Mouse (Mus musculus) adrenal gland, postnatal 10 days (tissue): Measurements from ENCODE around the gene Rhox3f. TPM values are rescaled to one million over a fixed set of nuclear protein-coding genes. Genes with fewer than 3 reads are reported as not detected.
"Not testable (repeated sequence)": the region's sequence is repeated elsewhere in the genome, so short reads cannot be mapped to it uniquely, and the experiment has no call there.

Experiments
- DNase-seq: peaks from one replicate; pipeline ENCODE4 v3.0.0; 2021; ENCODE audit warnings: mixed read lengths
- long read RNA-seq, 2 experiments: library from polyadenylated mRNA; stranded (forward); transcript quantifications; one replicate each; pipeline ENCODE4 v2.0.0; 2021
- total RNA-seq, 2 experiments: library from RNA; stranded (reverse); gene quantifications; 2 replicates each; pipeline ENCODE4 v1.2.3; 2021

The Rhox3f gene
- total RNA-seq = not detected
- long read RNA-seq, experiment 1 = 0 reads
- long read RNA-seq, experiment 2 = 0 reads

DNA sequence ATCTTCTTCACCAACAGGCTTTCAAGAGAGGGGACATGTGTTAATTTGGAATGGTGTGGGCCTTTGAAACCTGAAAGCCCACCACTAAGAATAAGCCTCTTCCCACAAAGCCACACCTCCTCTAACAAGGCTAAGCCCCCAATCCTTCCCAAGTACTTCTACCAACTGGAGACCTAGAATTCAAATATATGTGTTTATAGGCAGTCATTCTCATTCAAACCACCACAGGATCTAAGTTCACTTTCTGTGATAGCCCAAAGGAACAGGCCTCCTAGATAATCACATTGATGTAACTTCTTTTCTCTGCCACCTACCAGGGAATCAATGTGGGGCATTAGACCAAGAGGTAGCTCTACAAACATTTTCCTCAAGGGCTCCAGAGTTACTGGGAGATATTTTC is at the start of gene Rhox3f:
Gene Rhox3f, plus strand, starts transcription at position 301 of the 400 bp plus-strand sequence.
- DNase-seq = not testable (repeated sequence)

DNA sequence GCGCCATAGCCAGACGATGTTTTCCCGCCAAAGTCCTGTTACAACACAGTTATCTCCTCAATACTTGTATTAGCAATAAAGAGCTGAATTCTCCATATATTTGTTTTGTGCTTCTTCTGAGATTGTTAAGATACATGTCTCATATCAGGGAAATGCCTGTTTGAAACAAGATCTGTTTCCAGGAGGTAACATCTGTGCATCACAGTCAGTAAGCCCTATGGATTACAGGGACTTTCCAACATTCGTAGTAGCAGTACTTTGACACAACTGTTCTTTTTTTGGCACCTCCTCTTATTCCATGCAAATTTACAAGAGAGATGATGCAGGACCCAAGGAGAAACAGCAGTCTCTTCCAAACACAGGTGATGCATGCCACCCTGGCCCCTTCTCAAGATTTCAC is 39.1 kb upstream of the Rhox3f start, which contains the start of gene Rhox3e:
Gene Rhox3e, plus strand, starts transcription at position 301 of the 400 bp plus-strand sequence.
- DNase-seq = not testable (repeated sequence)

DNA sequence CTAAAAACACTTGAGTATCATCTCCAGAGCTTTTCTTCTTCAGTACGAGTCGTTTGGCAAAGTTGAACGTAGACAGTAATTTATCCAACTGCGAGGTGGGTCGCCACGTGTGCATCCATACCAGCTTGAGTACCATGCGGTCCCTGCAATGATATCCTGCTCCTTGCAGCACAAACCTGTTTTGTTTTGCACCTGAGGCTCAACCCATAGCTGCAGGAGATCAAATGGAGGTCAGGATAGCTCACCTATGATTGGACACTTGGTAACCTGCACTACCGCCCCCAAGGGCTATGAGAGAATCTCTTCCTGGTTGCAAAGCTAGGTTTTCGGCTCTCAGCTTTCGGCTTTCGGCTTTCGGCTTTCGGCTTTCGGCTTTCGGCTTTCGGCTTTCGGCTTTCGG is 23.7 kb upstream of the Rhox3f start, which contains the start of gene Rhox4e:
Gene Rhox4e, plus strand, starts transcription at position 301 of the 400 bp plus-strand sequence.
- DNase-seq = not testable (repeated sequence)

DNA sequence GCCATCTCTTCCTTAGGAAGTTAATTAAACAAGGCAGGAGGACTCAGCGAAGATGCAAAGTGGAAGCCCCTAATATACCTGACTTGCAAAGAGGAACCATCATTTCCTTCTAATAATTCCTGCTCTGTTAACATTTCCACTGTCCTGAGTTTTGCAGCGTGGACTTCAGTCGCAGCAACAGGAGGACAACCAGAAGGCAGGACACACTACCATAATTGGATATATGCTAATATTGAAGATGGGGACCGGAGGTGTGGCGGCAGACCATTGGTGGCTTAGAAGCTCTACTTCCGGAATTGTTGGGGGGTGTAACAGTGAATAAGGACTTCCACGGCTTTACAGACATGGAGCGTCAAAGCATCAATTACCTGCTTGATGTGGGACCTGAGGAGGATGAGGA is 9.7 kb upstream of the Rhox3f start, which contains the start of gene Rhox2f:
Gene Rhox2f, plus strand, starts transcription at position 301 of the 400 bp plus-strand sequence.
- DNase-seq = not testable (repeated sequence)

DNA sequence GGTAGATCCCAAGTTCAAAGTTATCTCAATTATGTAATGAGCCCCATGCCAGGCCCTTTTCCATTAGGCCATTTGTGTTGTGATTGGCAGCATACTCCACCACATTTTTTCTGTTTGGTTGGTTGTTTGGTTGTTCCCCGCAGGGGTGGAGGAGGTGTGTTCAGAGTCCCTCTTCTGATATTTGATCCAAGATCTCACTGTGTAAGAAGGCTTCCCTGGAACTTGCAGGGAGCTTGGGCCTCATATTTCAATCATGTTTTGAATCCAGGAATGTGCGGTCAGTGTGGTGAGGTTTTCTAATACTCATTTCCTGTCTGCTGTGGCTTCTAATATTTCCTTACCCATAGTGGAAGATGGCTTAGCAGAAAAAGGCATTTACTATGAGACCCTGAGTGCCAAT is 8.2 kb upstream of the Rhox3f start:
- not testable (repeated sequence) for DNase-seq

GRCm38 (mm10) chrX:37607604-37608003 is 26.8 kb downstream of the Rhox3f start, which contains the start of gene Rhox4f:
Gene Rhox4f (minus strand): TSS chrX:37607704.
- DNase-seq = not testable (repeated sequence)

DNA sequence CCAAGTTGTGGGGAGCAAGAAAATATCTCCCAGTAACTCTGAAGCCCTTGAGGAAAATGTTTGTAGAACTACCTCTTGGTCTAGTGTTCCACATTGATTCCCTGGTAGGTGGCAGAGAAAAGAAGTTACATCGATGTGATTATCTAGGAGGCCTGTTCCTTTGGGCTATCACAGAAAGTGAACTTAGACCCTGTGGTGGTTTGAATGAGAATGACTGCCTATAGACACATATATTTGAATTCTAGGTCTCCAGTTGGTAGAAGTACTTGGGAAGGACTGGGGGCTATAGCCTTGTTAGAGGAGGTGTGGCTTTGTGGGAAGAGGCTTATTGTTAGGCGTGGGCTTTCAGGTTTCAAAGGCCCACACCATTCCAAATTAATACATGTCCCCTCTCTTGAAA is 47.7 kb downstream of the Rhox3f start, which contains the start of gene Rhox3g:
Gene Rhox3g, minus strand, starts transcription at position 101 of the 400 bp plus-strand sequence.
- DNase-seq = not testable (repeated sequence)

Other genes starting within 250 kb of the Rhox3f start
- not detected for gene Rhox3a2, start 201.0 kb upstream of the Rhox3f start, total RNA-seq
- gene Rhox4a2, start 190.1 kb upstream of the Rhox3f start, total RNA-seq = not detected
- not detected for gene Rhox2b, start 168.9 kb upstream of the Rhox3f start, total RNA-seq
- not detected for gene Rhox4b, start 148.5 kb upstream of the Rhox3f start, total RNA-seq
- not detected for gene Rhox2c, start 127.3 kb upstream of the Rhox3f start, total RNA-seq
- not detected for gene Rhox3c, start 122.4 kb upstream of the Rhox3f start, total RNA-seq
- gene Rhox4c, start 100.7 kb upstream of the Rhox3f start, total RNA-seq = not detected
- gene Rhox2d, start 87.6 kb upstream of the Rhox3f start, total RNA-seq = not detected
- not detected for gene Rhox4d, start 66.6 kb upstream of the Rhox3f start, total RNA-seq
- gene Rhox2e, start 50.5 kb upstream of the Rhox3f start, total RNA-seq = not detected
- gene Rhox3e, start 39.0 kb upstream of the Rhox3f start, total RNA-seq = not detected
- not detected for gene Rhox4e, start 23.6 kb upstream of the Rhox3f start, total RNA-seq
- not detected for gene Rhox2f, start 9.6 kb upstream of the Rhox3f start, total RNA-seq
- gene Rhox4f, start 26.7 kb downstream of the Rhox3f start, total RNA-seq = not detected
- gene Rhox3g, start 47.6 kb downstream of the Rhox3f start, total RNA-seq = not detected
- gene Rhox2g, start 62.5 kb downstream of the Rhox3f start, total RNA-seq = not detected
- gene Rhox4g, start 70.3 kb downstream of the Rhox3f start, total RNA-seq = not detected
- gene Rhox3h, start 87.8 kb downstream of the Rhox3f start, total RNA-seq = not detected
- not detected for gene Rhox2h, start 92.3 kb downstream of the Rhox3f start, total RNA-seq
- not detected for gene Rhox5, start 223.8 kb downstream of the Rhox3f start, total RNA-seq
- gene Rhox6, start 245.9 kb downstream of the Rhox3f start, total RNA-seq = not detected